In the genomic region with DNA sequence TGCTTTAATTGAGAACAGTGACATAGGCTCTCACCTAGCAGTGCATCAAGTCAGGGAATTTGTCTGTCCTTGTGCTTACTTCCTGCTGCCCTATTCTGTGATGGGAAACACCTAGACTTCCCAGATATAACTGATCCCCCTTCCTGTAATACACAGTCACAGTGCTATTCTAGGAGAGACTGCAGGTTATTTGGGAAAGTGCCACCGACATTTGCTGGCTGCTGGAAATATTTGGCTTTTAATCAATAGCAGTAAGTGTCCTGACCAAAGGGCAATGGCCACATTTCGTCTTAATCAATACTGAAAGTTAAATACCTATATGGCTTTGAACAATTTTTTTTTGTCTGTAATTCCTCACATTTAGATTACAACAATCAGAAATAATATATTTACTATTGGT, we compare ENCODE assay signal across 21 mouse cellular contexts.
A peak's percentile ranks its signal among the peaks of the same experiment; 100 is the strongest.
DNase-seq lines count a peak whose midpoint lies in the region; ATAC-seq and TF ChIP-seq lines count a peak whose summit lies in the region.
"Had no signal": no experiment of that assay in that cellular context is flagged by ENCODE, and none has a peak within 500 bp of the region (broad histone marks: within the 10 kb centered on the region; RNA-seq: fewer than 3 reads in every experiment).

No protein-coding gene starts in this region.

- no peak for ATAC-seq in liver, embryonic 12.5 days
- ATAC-seq: activated CD4-positive, CD25-positive, alpha-beta regulatory T cell, adult 4 months; CD4-positive, CD25-positive, alpha-beta regulatory T cell, adult 4 months; Patski had no signal

- no peaks in the 10 kb centered on the region for H3K27me3 ChIP-seq in liver, adult 2 months (ENCODE audit: control insufficient read depth, insufficient read depth, low read length)
- H3K27me3 ChIP-seq in liver, embryonic 12.5 days (replicated peaks) = no peaks in the 10 kb centered on the region
- H3K27me3 ChIP-seq: CH12.LX had no signal

- TF ChIP-seq CTCF in liver, adult 2 months (IDR thresholded peaks at IDR 0.05; ENCODE audit: low read depth, low read length) = no peak

- H3K9ac ChIP-seq in liver, adult 2 months (ENCODE audit: low read depth, low read length) = no peak overlapping the region
- no peak overlapping the region for H3K9ac ChIP-seq in liver, embryonic 12.5 days

- H3K4me3 ChIP-seq in liver, adult 2 months (ENCODE audit: insufficient read depth, low read depth, low read length) = no peak overlapping the region
- H3K4me3 ChIP-seq in liver, embryonic 12.5 days = no peak overlapping the region

- H3K27ac ChIP-seq in liver, adult 2 months (replicated peaks; ENCODE audit: insufficient read depth, low read depth, low read length) = no peak overlapping the region
- no peak overlapping the region for H3K27ac ChIP-seq in liver, embryonic 12.5 days

- no peaks in the 10 kb centered on the region for H3K79me2 ChIP-seq in liver, adult 2 months (ENCODE audit: control insufficient read depth, insufficient read depth, low read length)

- H3K4me2 ChIP-seq in liver, embryonic 12.5 days = no peak overlapping the region

- DNase-seq in cerebellum, postnatal 10 days = peak; percentile 53
- DNase-seq in cerebellum, adult 11 months = no peak
- DNase-seq in cerebellum, postnatal 14 days = peak; percentile 23 to 43
- no peak for DNase-seq in cerebellum, adult 18-20 months
- peak; percentile 54 for DNase-seq in liver, adult 2 months (ENCODE audit: extremely low read depth, low read depth, low spot score)
- DNase-seq: adrenal gland, adult 2 months; adrenal gland, adult 8-10 months; adrenal gland, postnatal 10 days; adrenal gland, postnatal 14 days; adrenal gland, postnatal 25 days; adrenal gland, postnatal 36 days; B cell, adult 2 months; cerebellum, adult 11-12 months; cerebellum, adult 2 months; cerebellum, adult 8-10 months had no signal

- H3K4me1 ChIP-seq in liver, adult 2 months (ENCODE audit: control insufficient read depth, insufficient read depth, low read length) = peaks cover 4% of the 10 kb centered on the region; the same call in 1 of the 2 replicates
- H3K4me1 ChIP-seq in liver, embryonic 12.5 days = no peaks in the 10 kb centered on the region

- no peaks in the 10 kb centered on the region for H3K9me3 ChIP-seq in liver, embryonic 12.5 days (replicated peaks)
- H3K9me3 ChIP-seq: G1E had no signal

- no peak for TF ChIP-seq POLR2A in liver, adult 2 months (IDR thresholded peaks at IDR 0.05; ENCODE audit: extremely low read depth, insufficient read depth, low read length)

- no peaks in the 10 kb centered on the region for H3K36me3 ChIP-seq in liver, adult 2 months (ENCODE audit: control insufficient read depth, insufficient read depth, low read length)
- no peaks in the 10 kb centered on the region for H3K36me3 ChIP-seq in liver, embryonic 12.5 days
- H3K36me3 ChIP-seq: G1E had no signal

- 17% methylated on average over 2 of the region's 2 CpGs for WGBS in liver, adult 2 months
- WGBS in liver, embryonic 12.5 days (ENCODE audit: insufficient replicate concordance) = 48% methylated on average over 2 of the region's 2 CpGs

Comparison
In these comparisons a context has a peak if more than half of its experiments do, and no peak if none do; other contexts are left out.
1. DNase-seq: peak in cerebellum, postnatal 10 days (2 of 2), cerebellum, postnatal 14 days (2 of 2) and liver, adult 2 months (single experiment); none in cerebellum, adult 11 months (single experiment) and cerebellum, adult 18-20 months (0 of 2).